Comparison of ENCODE assay signal across 22 mouse cellular contexts in genomic region chr5:38845529-38845928, GRCm38 (mm10). TPM values are rescaled to one million over a fixed set of nuclear protein-coding genes. Genes with fewer than 3 reads are reported as not detected.
"Had no signal": no experiment of that assay in that cellular context is flagged by ENCODE, and none has a peak within 500 bp of the region (broad histone marks: within the 10 kb centered on the region; RNA-seq: fewer than 3 reads in every experiment).

No protein-coding gene starts in this region.

- H3K36me3 ChIP-seq: limb, embryonic 12.5 days; liver, embryonic 13.5 days; lung, embryonic 15.5 days; neural tube, embryonic 15.5 days had no signal

- H3K9me3 ChIP-seq: limb, embryonic 12.5 days; liver, embryonic 13.5 days; lung, embryonic 15.5 days; neural tube, embryonic 15.5 days had no signal

- H3K27ac ChIP-seq: kidney, postnatal 0 days; limb, embryonic 12.5 days; liver, embryonic 13.5 days; lung, embryonic 15.5 days; macrophage; neural tube, embryonic 15.5 days had no signal

- H3K9ac ChIP-seq: limb, embryonic 12.5 days; liver, embryonic 13.5 days; liver, postnatal 0 days; lung, embryonic 15.5 days; neural tube, embryonic 15.5 days had no signal

- H3K4me3 ChIP-seq: limb, embryonic 12.5 days; liver, embryonic 13.5 days; lung, embryonic 15.5 days; myocyte; neural tube, embryonic 15.5 days had no signal

- H3K4me2 ChIP-seq: limb, embryonic 12.5 days; liver, embryonic 13.5 days; lung, embryonic 15.5 days; neural tube, embryonic 15.5 days had no signal

- H3K27me3 ChIP-seq: limb, embryonic 12.5 days; liver, embryonic 13.5 days; lung, embryonic 15.5 days; neural tube, embryonic 15.5 days had no signal

- H3K4me1 ChIP-seq: liver, embryonic 13.5 days; lung, embryonic 15.5 days; neural tube, embryonic 15.5 days had no signal

- DNase-seq: kidney, adult 11 months; kidney, adult 9 months; kidney, postnatal 36 days; layer of hippocampus, adult 9-11 months; layer of hippocampus, postnatal 36 days; liver; liver, embryonic 13.5 days; liver, postnatal 0 days; lung, postnatal 14 days; midbrain, embryonic 14.5 days; right cerebral cortex, postnatal 4 days; spleen, adult 18-20 months; thymus, postnatal 36 days had no signal

- ATAC-seq: liver, postnatal 0 days had no signal

RNA-seq across cellular contexts. Expression of gene Clnk, which starts 31.1 kb away (rescaled TPM):
- total RNA-seq: layer of hippocampus, adult 18-20 months; layer of hippocampus, postnatal 36 days; left cerebral cortex, postnatal 36 days had no signal
- polyA plus RNA-seq: kidney, postnatal 0 days; limb, embryonic 12.5 days; liver, embryonic 13.5 days; macrophage; myocyte; neural tube, embryonic 11.5 days had no signal
